Mouse (Mus musculus) embryonic fibroblast, embryonic 13.5 days (primary cell): Measurements from ENCODE around the gene H2al1f.

Experiments
- CTCF ChIP-seq: IDR thresholded peaks from 2 replicates; pipeline ENCODE4 v1.5.1; 2011; ENCODE audit warnings: mild to moderate bottlenecking, control low read depth, low read length, moderate library complexity, borderline replicate concordance; ENCODE audit not compliant: insufficient read depth
- POLR2A ChIP-seq: IDR thresholded peaks from 2 replicates; pipeline ENCODE4 v1.6.1; 2011; ENCODE audit warnings: low read depth, mild to moderate bottlenecking, control low read depth, low read length, moderate library complexity

DNA sequence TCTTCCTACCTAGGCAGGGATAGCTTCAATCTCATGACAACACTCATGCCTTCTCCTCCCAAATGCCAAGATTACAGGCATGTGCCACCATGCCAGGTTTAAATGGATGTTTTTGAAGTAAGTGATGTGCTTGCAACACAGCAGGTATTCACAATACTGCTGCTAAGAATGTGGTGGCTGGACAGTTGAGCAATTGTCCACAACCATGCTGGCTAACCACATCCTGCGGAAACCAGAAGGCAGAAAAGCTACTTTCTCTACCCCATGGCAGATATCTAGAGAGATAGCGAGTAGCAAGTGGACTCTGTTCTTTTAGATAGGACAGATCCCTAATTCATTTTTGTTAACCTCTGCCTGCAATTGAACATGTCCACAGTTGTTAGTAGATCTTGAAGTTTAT, 46.3 kb downstream of the H2al1f start:
- TF ChIP-seq POLR2A = no peak
- TF ChIP-seq CTCF = no peak
